Mouse (Mus musculus) 3T3-L1 (cell line): ENCODE measurements around the gene Cacnb4.

Source experiments
- DNase-seq: peaks from one replicate; pipeline ENCODE4 v3.0.0-alpha.2; 2015; ENCODE audit warnings: low read depth, low spot score

The Cacnb4 gene

GRCm38 (mm10) chr2:52523056-52523715, 153.4 kb downstream of the Cacnb4 start:
- DNase-seq: no peak

- no peak for DNase-seq
Measured at GRCm38 (mm10) chr2:52521012-52521411, 155.6 kb downstream of the Cacnb4 start.

GRCm38 (mm10) chr2:52518740-52519139, 157.9 kb downstream of the Cacnb4 start:
- DNase-seq: no peak

GRCm38 (mm10) chr2:52516534-52516933, 160.1 kb downstream of the Cacnb4 start:
- no peak for DNase-seq

- no peak for DNase-seq
Measured at GRCm38 (mm10) chr2:52512865-52513388, 163.7 kb downstream of the Cacnb4 start.

- no peak for DNase-seq
Measured at GRCm38 (mm10) chr2:52512206-52512605, 164.4 kb downstream of the Cacnb4 start.

GRCm38 (mm10) chr2:52511799-52512198, 164.8 kb downstream of the Cacnb4 start:
- no peak for DNase-seq

- no peak for DNase-seq
Measured at GRCm38 (mm10) chr2:52509779-52510500, 166.7 kb downstream of the Cacnb4 start.

GRCm38 (mm10) chr2:52505164-52505563, 171.5 kb downstream of the Cacnb4 start:
- no peak for DNase-seq

- DNase-seq: peak; percentile 53
Measured at GRCm38 (mm10) chr2:52504762-52505161, 171.9 kb downstream of the Cacnb4 start.

- no peak for DNase-seq
Measured at GRCm38 (mm10) chr2:52499849-52500262, 176.8 kb downstream of the Cacnb4 start.

- DNase-seq: no peak
Measured at GRCm38 (mm10) chr2:52499101-52499537, 177.5 kb downstream of the Cacnb4 start.

- DNase-seq: no peak
Measured at GRCm38 (mm10) chr2:52495097-52495694, 181.4 kb downstream of the Cacnb4 start.

- no peak for DNase-seq
Measured at GRCm38 (mm10) chr2:52494274-52494673, 182.4 kb downstream of the Cacnb4 start.

- no peak for DNase-seq
Measured at GRCm38 (mm10) chr2:52492867-52493266, 183.8 kb downstream of the Cacnb4 start.

- DNase-seq: no peak
Measured at GRCm38 (mm10) chr2:52489840-52490239, 186.8 kb downstream of the Cacnb4 start.

GRCm38 (mm10) chr2:52483496-52483895, 193.1 kb downstream of the Cacnb4 start:
- DNase-seq: no peak

GRCm38 (mm10) chr2:52480476-52480875, 196.2 kb downstream of the Cacnb4 start:
- no peak for DNase-seq

GRCm38 (mm10) chr2:52478501-52478900, 198.1 kb downstream of the Cacnb4 start:
- no peak for DNase-seq

GRCm38 (mm10) chr2:52477550-52477907, 199.1 kb downstream of the Cacnb4 start:
- no peak for DNase-seq

- DNase-seq: no peak
Measured at GRCm38 (mm10) chr2:52476801-52477549, 199.7 kb downstream of the Cacnb4 start.

GRCm38 (mm10) chr2:52475854-52476253, 200.8 kb downstream of the Cacnb4 start:
- no peak for DNase-seq
